In the genomic region with DNA sequence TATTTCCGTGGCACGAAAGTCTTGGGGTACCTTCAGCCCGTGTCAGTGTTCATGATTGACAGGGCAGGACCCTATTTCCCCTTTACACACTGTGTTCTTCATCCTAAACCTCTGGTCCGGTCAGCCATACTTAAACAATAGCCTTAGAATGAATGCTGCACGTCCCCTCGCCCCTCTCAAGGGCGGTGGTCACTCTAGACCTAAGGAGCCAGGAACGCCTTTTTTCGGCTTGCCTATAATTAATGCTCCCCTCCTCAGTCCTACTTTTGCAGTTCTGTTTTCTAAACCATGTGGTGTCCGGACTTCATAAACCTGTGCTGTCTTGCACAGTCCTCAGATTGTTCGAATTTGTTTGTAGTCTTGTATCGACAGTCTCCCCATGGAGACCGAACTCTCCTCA, we compare ENCODE assay signal across 7 mouse cellular contexts. TPM values are rescaled to one million over a fixed set of nuclear protein-coding genes. Genes with fewer than 3 reads are reported as not detected.
DNase-seq lines count a peak whose midpoint lies in the region; ATAC-seq and TF ChIP-seq lines count a peak whose summit lies in the region.

No protein-coding gene starts in this region.

- H3K4me3 ChIP-seq in lung, embryonic 15.5 days: peak overlapping the region; percentile 78; the same call in 1 of the 2 replicates
- H3K4me3 ChIP-seq in forebrain, embryonic 16.5 days (replicated peaks; ENCODE audit: low read length): no peak overlapping the region
- H3K4me3 ChIP-seq in limb, embryonic 14.5 days (replicated peaks; ENCODE audit: low read length): peak overlapping the region; percentile 95; the same call in 1 of the 2 replicates
- H3K4me3 ChIP-seq in stomach, embryonic 14.5 days (ENCODE audit: low read depth, low read length): 0 out of 2 replicates have a peak overlapping the region, but pooled peaks have one; percentile 76

- peaks cover 21% of the 10 kb centered on the region for H3K4me1 ChIP-seq in lung, embryonic 15.5 days
- H3K4me1 ChIP-seq in forebrain, embryonic 16.5 days (replicated peaks; ENCODE audit: control insufficient read depth, insufficient read depth, low read length): peaks cover 26% of the 10 kb centered on the region
- H3K4me1 ChIP-seq in limb, embryonic 14.5 days (ENCODE audit: control insufficient read depth, insufficient read depth, low read length): peaks cover 26% of the 10 kb centered on the region
- peaks cover 15% of the 10 kb centered on the region for H3K4me1 ChIP-seq in stomach, embryonic 14.5 days (ENCODE audit: control insufficient read depth, insufficient read depth, low read length)

- peak overlapping the region; percentile 98 for H3K27ac ChIP-seq in lung, embryonic 15.5 days
- H3K27ac ChIP-seq in forebrain, embryonic 16.5 days (ENCODE audit: low read length): no peak overlapping the region
- peak overlapping the region; percentile 99 for H3K27ac ChIP-seq in limb, embryonic 14.5 days (replicated peaks; ENCODE audit: low read depth, low read length)
- H3K27ac ChIP-seq in stomach, embryonic 14.5 days (ENCODE audit: low read length): peak overlapping the region; percentile 96

- H3K9ac ChIP-seq in lung, embryonic 15.5 days: no peak overlapping the region
- no peak overlapping the region for H3K9ac ChIP-seq in forebrain, embryonic 16.5 days (replicated peaks; ENCODE audit: low read depth, low read length)
- peak overlapping the region; percentile 100; the same call in 1 of the 2 replicates for H3K9ac ChIP-seq in limb, embryonic 14.5 days (ENCODE audit: low read depth, low read length, severe bottlenecking)
- H3K9ac ChIP-seq in stomach, embryonic 14.5 days (replicated peaks; ENCODE audit: low read depth, low read length): no peak overlapping the region; the same call in 1 of the 2 replicates

- peak overlapping the region; percentile 75 for H3K4me2 ChIP-seq in lung, embryonic 15.5 days
- H3K4me2 ChIP-seq in forebrain, embryonic 16.5 days (ENCODE audit: low read length): peak overlapping the region; percentile 50
- peak overlapping the region; percentile 65 for H3K4me2 ChIP-seq in limb, embryonic 14.5 days (replicated peaks; ENCODE audit: low read depth, low read length, severe bottlenecking)
- peak overlapping the region; percentile 82 for H3K4me2 ChIP-seq in stomach, embryonic 14.5 days (replicated peaks; ENCODE audit: low read depth, low read length)

- H3K36me3 ChIP-seq in lung, embryonic 15.5 days: no peaks in the 10 kb centered on the region; the same call in 1 of the 2 replicates
- H3K36me3 ChIP-seq in forebrain, embryonic 16.5 days (ENCODE audit: control insufficient read depth, insufficient read depth): peaks cover 3% of the 10 kb centered on the region
- H3K36me3 ChIP-seq in limb, embryonic 14.5 days (ENCODE audit: control insufficient read depth, insufficient read depth, low read length): peaks cover 27% of the 10 kb centered on the region
- peaks cover 15% of the 10 kb centered on the region; the same call in 1 of the 2 replicates for H3K36me3 ChIP-seq in stomach, embryonic 14.5 days (ENCODE audit: control insufficient read depth, insufficient read depth, low read length)

- TF ChIP-seq POLR2A in limb, embryonic 14.5 days (IDR thresholded peaks at IDR 0.05; ENCODE audit: borderline replicate concordance, extremely low read depth, insufficient read depth, insufficient read length): no peak

- no peaks in the 10 kb centered on the region for H3K9me3 ChIP-seq in lung, embryonic 15.5 days
- H3K9me3 ChIP-seq in forebrain, embryonic 16.5 days (ENCODE audit: control insufficient read depth, low read length): no peaks in the 10 kb centered on the region
- no peaks in the 10 kb centered on the region for H3K9me3 ChIP-seq in limb, embryonic 14.5 days (ENCODE audit: control insufficient read depth, low read length)
- no peaks in the 10 kb centered on the region for H3K9me3 ChIP-seq in stomach, embryonic 14.5 days (ENCODE audit: control insufficient read depth, low read depth, low read length)

- WGBS in lung, embryonic 15.5 days: 25% methylated on average over 13 of the region's 13 CpGs
- 40% methylated on average over 13 of the region's 13 CpGs for WGBS in forebrain, embryonic 16.5 days
- 34% methylated on average over 13 of the region's 13 CpGs for WGBS in limb, embryonic 14.5 days
- 24% methylated on average over 13 of the region's 13 CpGs for WGBS in stomach, embryonic 14.5 days

- no peak for DNase-seq in lung, postnatal 4 days
- DNase-seq in limb, embryonic 14.5 days (ENCODE audit: low spot score): no peak
- no peak for DNase-seq in ovary, postnatal 10 days (ENCODE audit: low spot score)

- ATAC-seq in lung, embryonic 15.5 days (ENCODE audit: borderline replicate concordance, extremely low read depth, low FRiP score, low TSS enrichment): no peak
- no peak for ATAC-seq in forebrain, embryonic 16.5 days
- ATAC-seq in limb, embryonic 14.5 days (ENCODE audit: low FRiP score, low read depth): no peak
- no peak for ATAC-seq in stomach, embryonic 14.5 days (ENCODE audit: insufficient number of reproducible peaks, insufficient read depth, low FRiP score, low read depth)
- no peak for ATAC-seq in granulocyte monocyte progenitor cell, adult 5-6 weeks (replicated peaks; ENCODE audit: poor library complexity, severe bottlenecking)

- no peaks in the 10 kb centered on the region; the same call in 1 of the 2 replicates for H3K27me3 ChIP-seq in lung, embryonic 15.5 days
- H3K27me3 ChIP-seq in forebrain, embryonic 16.5 days (replicated peaks; ENCODE audit: control insufficient read depth, insufficient read depth, low read length): no peaks in the 10 kb centered on the region
- H3K27me3 ChIP-seq in limb, embryonic 14.5 days (ENCODE audit: control insufficient read depth, insufficient read depth, low read length): no peaks in the 10 kb centered on the region
- no peaks in the 10 kb centered on the region for H3K27me3 ChIP-seq in stomach, embryonic 14.5 days (ENCODE audit: control insufficient read depth, insufficient read depth, low read length)

RNA-seq across cellular contexts. Expression of a gene that starts 1.2 kb away (rescaled TPM):
- 131 and 138 TPM in 2 replicates for polyA plus RNA-seq in lung, embryonic 15.5 days (2015; fragmentation: Nextera tagmentation; extraction: Ambion mirVana)
- 161 and 200 TPM in 2 replicates for polyA plus RNA-seq in forebrain, embryonic 16.5 days (2015; fragmentation: Nextera tagmentation; extraction: Ambion mirVana)
- 116 and 137 TPM in 2 replicates for polyA plus RNA-seq in limb, embryonic 14.5 days (2012; rRNA removed)
- polyA plus RNA-seq in limb, embryonic 14.5 days (2014; fragmentation: Nextera tagmentation; extraction: Ambion mirVana): 137 and 152 TPM in 2 replicates
- polyA plus RNA-seq in stomach, embryonic 14.5 days (2014; fragmentation: Nextera tagmentation; extraction: Ambion mirVana): 149 and 154 TPM in 2 replicates
- 89.2 and 112 TPM in 2 replicates for total RNA-seq in granulocyte monocyte progenitor cell, adult 5-6 weeks (2014; fragmentation: Nextera tagmentation)
- total RNA-seq in granulocyte monocyte progenitor cell, adult 5-6 weeks (2017): 84.0 and 92.8 TPM in 2 replicates

RNA-seq across cellular contexts. Expression of a gene that starts 58.1 kb away (rescaled TPM):
- polyA plus RNA-seq in lung, embryonic 15.5 days (2015; fragmentation: Nextera tagmentation; extraction: Ambion mirVana): 56.4 and 62.0 TPM in 2 replicates
- polyA plus RNA-seq in forebrain, embryonic 16.5 days (2015; fragmentation: Nextera tagmentation; extraction: Ambion mirVana): 154 and 158 TPM in 2 replicates
- polyA plus RNA-seq in limb, embryonic 14.5 days (2012; rRNA removed): 50.4 and 59.8 TPM in 2 replicates
- 57.7 and 69.6 TPM in 2 replicates for polyA plus RNA-seq in limb, embryonic 14.5 days (2014; fragmentation: Nextera tagmentation; extraction: Ambion mirVana)
- 77.5 and 82.8 TPM in 2 replicates for polyA plus RNA-seq in stomach, embryonic 14.5 days (2014; fragmentation: Nextera tagmentation; extraction: Ambion mirVana)
- 93.0 and 110 TPM in 2 replicates for total RNA-seq in granulocyte monocyte progenitor cell, adult 5-6 weeks (2014; fragmentation: Nextera tagmentation)
- 63.9 and 67.5 TPM in 2 replicates for total RNA-seq in granulocyte monocyte progenitor cell, adult 5-6 weeks (2017)
